Mouse (Mus musculus) frontal cortex, adult 2 months (tissue): ENCODE results near the gene Dffa. TPM values are rescaled to one million over a fixed set of nuclear protein-coding genes. Genes with fewer than 3 reads are reported as not detected.
"Not testable (repeated sequence)": the region's sequence is repeated elsewhere in the genome, so short reads cannot be mapped to it uniquely, and the experiment has no call there.

Experiments used
- DNase-seq, 2 experiments: peaks; one replicate each; pipeline ENCODE4 v3.0.0; 2022; ENCODE audit warnings: low spot score in 1 of 2; ENCODE audit errors: extremely low spot score in 1 of 2
- polyA plus RNA-seq: library from polyadenylated mRNA; depleted of rRNA; stranded (reverse); fragments of >200 nt; gene quantifications from 2 replicates; pipeline ENCODE4 v1.2.3, GENCODE M21; 2012

The Dffa gene
- polyA plus RNA-seq, 1 experiment, result 49.2 TPM

- no peak for DNase-seq
Observed at GRCm38 (mm10) chr4:149145151-149145550, 41.2 kb downstream of the Dffa start.

DNA sequence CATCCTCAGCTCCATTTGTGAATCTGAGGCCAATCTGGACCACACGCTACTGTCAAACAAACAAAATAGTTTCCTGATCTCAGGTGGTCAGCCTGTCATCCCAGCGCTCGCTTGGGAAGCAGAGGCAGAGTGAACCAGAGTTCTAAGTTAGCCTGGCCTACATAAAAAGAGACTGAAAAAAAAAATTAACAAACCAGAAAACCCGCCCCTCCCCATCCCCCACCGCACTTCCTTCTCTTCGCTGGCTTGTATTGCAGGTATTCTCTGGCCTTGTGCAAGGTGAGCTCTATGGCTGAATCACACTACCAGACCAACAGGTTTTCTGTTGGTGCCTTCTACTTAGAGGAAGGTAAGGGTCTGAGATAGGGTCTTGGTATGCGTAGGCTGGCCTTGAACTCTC is 43.6 kb downstream of the Dffa start:
- DNase-seq, result no peak

DNA sequence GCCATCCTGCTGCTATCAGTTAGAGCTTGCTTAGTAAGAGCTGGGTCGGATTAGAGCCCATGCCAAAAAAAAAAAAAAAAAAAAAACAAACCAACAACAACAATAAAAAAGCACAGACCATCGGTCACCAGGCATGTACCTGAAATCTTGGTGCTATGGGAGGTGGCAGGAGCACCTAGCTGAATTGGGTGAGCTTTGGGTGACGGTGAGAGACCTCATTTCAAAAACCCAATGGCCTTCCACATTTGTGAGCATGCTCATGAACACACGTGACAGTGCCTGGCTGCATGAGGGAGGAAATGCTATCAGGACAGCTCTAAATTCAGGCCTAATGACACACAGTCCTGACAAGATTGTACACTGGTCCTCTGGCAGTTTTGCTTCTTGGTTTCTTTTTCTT is 44.1 kb downstream of the Dffa start:
- DNase-seq, result no peak

- no peak for DNase-seq
Observed at GRCm38 (mm10) chr4:149149196-149149595, 45.2 kb downstream of the Dffa start.

- DNase-seq, result no peak
Observed at GRCm38 (mm10) chr4:149149611-149150010, 45.7 kb downstream of the Dffa start.

GRCm38 (mm10) chr4:149150256-149150655 is 46.3 kb downstream of the Dffa start:
- no peak for DNase-seq

DNA sequence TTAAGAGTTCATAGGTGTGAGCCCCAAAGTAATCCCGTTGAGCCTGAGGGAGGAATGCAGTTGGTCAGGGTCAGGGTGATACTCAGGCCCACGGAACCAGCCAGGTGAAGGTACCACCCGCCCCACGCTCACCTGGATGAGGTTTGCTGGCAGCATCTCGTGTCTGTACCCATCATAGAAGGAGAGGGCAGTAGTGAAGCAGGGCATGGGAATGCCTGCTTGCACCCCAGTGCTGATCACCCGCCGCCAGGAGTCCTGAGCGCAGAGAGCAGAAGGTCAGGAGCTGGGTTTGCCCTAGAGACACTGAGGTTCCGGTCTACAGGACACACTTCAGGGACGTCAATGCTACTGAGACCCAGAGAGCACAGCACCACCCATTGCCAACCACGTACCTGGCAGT is 46.8 kb downstream of the Dffa start:
- DNase-seq, result no peak

GRCm38 (mm10) chr4:149154859-149155258 is 50.9 kb downstream of the Dffa start:
- no peak for DNase-seq

- DNase-seq, result no peak
Observed at GRCm38 (mm10) chr4:149155711-149156110, 51.8 kb downstream of the Dffa start.

DNA sequence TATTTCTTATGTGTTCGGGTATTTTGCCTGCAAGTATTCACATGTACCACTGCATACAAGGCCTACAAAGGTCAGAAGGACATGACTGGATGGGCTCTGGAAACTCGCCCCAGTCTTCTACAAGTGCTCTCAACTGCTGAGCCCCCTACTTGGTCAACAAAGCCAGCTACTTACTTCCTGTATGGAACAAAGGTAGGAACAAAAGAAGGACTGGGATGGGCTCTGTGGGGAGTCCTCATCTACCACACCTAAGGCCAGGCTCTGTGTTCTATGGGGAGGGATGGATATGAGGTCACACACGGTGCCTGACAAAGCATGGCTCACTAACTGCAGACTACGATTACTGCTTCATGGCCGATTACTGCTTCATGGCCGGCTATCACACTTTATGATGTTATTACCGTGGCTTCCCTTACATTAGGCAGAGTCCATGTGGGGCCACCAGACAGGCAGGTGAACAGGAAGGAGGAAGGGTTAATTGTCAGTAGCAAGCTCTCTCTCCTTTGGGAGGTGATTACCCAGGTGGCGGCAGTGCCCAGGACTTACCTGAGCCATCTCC is 53.5 kb downstream of the Dffa start:
- no peak for DNase-seq

DNA sequence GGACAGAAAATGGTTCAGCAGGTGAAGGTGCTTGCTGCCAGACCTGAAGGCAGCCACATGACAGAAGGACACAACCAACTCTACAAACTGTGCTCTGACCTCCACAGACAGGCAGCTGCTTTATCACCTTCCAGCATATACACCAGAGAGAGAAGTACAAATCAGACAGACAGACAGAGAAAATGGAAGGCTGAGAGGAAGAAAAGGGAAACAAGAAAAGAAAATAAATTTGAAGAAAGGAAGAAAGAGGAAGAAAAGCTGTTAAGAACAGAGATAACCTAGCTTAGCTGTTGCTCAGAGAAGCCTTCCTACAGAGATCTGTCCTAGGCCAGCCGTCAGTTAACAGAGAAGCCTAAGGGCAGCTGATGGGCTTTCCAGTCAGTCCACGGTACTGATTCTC is 55.3 kb downstream of the Dffa start:
- DNase-seq, result no peak

DNA sequence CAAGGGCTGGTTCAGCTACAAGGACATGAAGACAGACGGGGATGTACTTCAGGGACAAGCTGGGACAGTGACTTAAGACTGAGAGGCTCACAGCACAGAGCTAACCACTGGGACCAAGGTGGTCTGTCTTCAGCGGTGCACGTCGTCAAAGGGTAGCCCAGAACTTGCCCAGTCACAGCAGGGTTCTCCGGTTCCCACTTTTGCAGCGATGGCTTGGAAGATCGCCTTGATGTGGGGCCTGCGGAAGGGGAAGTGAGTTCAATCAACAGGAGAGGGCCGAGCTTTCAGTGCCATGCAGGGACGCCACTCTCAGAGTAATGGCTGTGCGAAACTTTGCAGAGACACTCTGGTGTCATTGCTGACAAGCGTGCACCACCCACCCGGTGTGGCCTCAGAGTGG is 55.9 kb downstream of the Dffa start:
- DNase-seq, result no peak

DNA sequence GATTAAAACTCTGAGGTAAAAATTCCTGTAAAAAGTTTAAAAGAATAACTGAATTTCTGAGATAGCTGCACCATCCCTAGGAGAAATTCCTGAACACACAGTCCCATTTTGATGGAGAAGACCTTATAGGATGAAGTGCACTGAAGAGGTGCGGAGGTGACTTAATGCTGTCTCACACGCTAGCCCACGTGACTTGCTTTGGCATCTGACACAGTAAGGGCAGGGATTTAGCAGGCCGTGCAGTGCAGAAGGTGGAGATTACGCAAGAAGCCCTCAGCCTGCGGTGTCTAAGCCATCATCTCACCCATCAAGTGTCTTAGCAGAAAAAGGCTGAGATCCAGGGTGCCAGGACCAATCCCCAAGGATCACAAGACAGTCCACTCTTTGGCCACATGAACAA is 57.2 kb downstream of the Dffa start:
- no peak for DNase-seq

- DNase-seq, result no peak
Observed at GRCm38 (mm10) chr4:149163196-149163595, 59.2 kb downstream of the Dffa start.

- DNase-seq, result no peak
Observed at GRCm38 (mm10) chr4:149164150-149164549, 60.2 kb downstream of the Dffa start.

GRCm38 (mm10) chr4:149166215-149166946 is 62.4 kb downstream of the Dffa start, which contains the start of gene Pgd:
Gene Pgd, minus strand, starts transcription at chr4:149166771.
- peak; percentile 95 to 98 for DNase-seq

- no peak for DNase-seq
Observed at GRCm38 (mm10) chr4:149166957-149167611, 63.1 kb downstream of the Dffa start.

DNA sequence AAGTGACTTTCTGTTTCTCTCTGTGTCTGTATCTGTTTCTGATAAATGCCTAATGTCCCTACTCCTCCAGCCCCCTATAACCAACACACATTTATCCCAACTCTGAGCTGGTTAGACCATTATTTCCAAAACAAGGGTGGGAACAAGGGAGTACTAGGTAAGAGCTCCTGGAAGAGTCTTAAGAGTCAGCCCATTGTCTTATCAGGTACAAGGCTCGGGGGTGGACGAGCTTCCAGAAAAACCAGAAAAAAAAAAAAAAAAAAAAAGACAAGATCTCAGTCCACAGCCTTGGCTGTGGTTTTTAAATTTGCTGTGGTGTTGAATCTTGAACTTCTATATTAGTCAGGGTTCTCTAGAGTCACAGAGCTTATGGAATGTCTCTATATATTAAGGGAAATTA is 64.1 kb downstream of the Dffa start:
- DNase-seq, result no peak

DNA sequence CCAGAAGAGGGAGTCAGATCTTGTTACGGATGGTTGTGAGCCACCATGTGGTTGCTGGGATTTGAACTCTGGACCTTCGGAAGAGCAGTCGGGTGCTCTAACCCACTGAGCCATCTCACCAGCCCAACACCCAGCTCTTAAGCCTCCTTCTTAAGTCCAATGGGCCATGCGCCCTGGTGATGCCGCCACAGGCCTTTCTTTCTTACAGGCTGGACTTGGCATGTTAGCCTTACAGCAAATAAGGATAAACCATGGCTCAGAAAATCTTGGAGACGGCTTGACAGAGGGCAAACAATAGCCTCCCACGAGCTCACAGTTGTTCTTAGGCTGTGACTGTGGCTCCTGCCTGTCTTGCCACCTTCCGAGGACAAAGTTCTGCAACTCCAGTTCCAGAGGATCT is 66.0 kb downstream of the Dffa start:
- not testable (repeated sequence) for DNase-seq
